Mouse (Mus musculus): Measurements from ENCODE around the gene AI467606. TPM values are rescaled to one million over a fixed set of nuclear protein-coding genes. Genes with fewer than 3 reads are reported as not detected.

The AI467606 gene
- total RNA-seq, 2 experiments from 2014 or later = 1.3 to 1.8 TPM

DNA sequence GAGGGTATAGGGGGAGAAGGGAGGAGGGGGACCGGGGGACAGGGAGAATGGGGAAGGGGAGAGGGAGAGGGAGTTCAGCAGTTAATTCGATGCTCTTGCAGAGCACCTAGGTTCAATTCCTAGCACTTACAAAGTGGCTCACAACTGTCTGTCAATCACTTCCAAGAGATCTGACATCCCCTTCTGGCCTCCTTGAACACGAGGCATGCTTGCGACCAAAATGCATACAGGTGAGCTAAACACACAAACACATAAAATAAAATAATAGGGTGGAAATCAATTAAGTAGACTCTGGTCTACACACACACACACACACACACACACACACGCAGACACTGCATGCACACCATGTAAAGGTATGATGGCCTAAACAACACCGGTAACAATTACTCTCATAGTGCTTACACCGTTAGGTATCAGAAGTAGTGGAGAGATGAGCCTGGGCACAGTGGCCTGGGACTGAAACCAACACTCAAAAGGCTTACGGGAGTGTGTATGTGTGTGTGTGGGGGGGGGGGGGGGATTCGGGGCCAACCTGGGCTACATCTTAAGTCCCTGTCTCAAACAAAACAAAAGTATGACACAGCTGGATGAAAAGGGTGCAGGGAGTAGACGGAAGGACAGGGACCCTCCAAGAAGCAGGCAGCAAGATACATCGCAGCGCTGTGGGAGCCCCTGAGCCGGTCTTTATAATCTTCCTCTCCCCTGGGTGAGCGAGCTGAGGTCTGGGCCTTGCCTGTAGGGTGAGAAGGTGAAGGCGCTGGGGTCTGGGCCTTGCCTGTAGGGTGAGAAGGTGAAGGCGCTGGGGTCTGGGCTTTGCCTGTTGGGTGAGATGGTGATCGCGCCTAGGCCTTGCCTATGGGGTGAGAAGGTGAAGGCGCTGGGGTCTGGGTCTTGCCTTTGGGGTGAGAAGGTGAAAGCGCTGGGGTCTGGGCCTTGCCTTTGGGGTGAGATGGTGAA, 725 bp upstream of the AI467606 start:
- no peak for DNase-seq (ENCODE audit: low spot score in 2 of 2)

DNA sequence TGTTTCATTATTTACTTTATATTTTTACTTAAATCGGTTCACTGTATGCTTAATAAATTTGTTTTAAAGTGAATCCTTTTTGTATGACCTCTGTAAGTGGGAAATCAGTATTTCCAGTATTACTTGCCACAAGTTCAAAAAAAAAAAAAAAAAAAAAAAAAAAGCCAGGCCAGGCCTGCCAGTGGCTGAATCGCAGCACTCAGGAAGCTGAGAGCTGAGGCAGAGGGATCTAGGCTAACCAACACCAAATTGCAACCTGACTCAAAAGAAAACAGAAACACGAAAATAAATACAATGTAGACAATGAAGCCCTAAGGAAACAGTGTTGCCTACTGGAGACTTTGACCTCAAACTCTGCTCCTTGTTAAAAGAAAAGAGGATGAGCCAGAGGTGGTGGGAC, 2.8 kb downstream of the AI467606 start:
- DNase-seq (ENCODE audit: low spot score in 2 of 2) = no peak

DNA sequence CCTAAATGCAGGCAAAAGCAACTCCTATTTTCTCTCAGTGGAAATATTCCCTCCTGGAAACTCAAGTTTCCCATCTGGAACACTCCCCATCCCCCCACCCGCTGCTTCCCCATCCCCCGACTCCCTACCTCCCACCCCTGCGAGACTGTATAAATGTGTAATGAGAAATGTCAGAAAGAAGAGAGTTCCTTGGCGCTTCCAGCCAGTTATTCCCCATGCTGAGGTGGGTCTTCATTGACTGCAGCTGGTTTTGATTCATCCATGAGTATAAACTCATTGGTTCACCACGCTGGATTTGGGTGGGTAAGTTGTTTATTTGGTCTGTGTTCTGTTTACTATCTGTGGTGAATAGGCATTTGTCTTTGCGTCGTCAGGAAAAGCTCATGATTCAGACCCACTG, 5.3 kb downstream of the AI467606 start:
- DNase-seq (ENCODE audit: low spot score in 2 of 2) = no peak

GRCm38 (mm10) chr7:127098521-127098920, 7.4 kb downstream of the AI467606 start:
- no peak for DNase-seq (ENCODE audit: low spot score in 2 of 2)

DNA sequence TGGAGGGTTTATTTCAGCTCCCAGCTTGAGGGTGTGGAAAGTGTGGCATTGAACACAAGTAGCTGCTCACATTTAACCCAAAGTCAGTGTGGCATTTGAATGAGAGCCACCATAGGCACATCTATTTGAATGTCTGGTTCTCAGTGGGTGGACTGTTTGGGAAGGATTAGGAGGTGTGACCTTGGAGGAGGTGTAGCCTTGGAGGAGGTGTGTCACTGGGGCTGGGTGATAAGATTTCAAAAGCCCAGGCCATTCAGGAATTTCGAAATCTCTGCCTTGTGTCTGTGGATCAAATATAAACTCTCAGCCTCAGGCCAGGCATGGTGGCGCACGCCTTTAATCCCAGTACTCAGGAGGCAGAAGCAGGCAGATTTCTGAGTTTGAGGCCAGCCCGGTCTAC, 7.8 kb downstream of the AI467606 start:
- no peak for DNase-seq (ENCODE audit: low spot score in 2 of 2)

- DNase-seq (ENCODE audit: low spot score in 2 of 2) = no peak
These were observed 8.4 kb downstream of the AI467606 start for GRCm38 (mm10) chr7:127099528-127099927.

- no peak for DNase-seq (ENCODE audit: low spot score in 2 of 2)
These were observed 10.4 kb downstream of the AI467606 start for GRCm38 (mm10) chr7:127101451-127102016.

- no peak for DNase-seq (ENCODE audit: low spot score in 2 of 2)
These were observed 11.0 kb downstream of the AI467606 start for GRCm38 (mm10) chr7:127102148-127102547.

DNA sequence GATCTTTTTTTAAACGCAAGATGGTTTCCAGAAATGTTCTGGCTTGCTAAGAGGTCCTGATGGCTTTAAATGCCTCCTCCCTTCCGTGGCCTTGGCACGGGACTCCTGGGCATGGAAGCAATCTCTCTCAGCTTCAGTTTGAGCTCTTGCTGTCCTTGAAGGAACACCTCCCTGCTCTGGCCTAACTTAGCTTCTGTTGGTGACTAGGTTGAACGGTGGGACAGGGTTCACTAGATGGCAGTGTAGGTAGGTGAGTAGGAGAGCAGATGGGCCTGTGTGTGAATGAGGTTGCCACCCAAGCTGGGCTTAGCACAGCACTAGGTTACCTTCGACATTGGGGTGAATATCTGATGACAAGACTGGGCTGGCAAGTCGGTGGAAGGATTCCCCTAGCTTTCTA, 12.8 kb downstream of the AI467606 start:
- no peak for DNase-seq (ENCODE audit: low spot score in 2 of 2)

- DNase-seq (ENCODE audit: low spot score in 2 of 2) = peak in 1 of 2 experiments; percentile 65
These were observed 13.6 kb downstream of the AI467606 start for GRCm38 (mm10) chr7:127104560-127105332.

- no peak for DNase-seq (ENCODE audit: low spot score in 2 of 2)
These were observed 14.4 kb downstream of the AI467606 start for GRCm38 (mm10) chr7:127105551-127105950.

DNA sequence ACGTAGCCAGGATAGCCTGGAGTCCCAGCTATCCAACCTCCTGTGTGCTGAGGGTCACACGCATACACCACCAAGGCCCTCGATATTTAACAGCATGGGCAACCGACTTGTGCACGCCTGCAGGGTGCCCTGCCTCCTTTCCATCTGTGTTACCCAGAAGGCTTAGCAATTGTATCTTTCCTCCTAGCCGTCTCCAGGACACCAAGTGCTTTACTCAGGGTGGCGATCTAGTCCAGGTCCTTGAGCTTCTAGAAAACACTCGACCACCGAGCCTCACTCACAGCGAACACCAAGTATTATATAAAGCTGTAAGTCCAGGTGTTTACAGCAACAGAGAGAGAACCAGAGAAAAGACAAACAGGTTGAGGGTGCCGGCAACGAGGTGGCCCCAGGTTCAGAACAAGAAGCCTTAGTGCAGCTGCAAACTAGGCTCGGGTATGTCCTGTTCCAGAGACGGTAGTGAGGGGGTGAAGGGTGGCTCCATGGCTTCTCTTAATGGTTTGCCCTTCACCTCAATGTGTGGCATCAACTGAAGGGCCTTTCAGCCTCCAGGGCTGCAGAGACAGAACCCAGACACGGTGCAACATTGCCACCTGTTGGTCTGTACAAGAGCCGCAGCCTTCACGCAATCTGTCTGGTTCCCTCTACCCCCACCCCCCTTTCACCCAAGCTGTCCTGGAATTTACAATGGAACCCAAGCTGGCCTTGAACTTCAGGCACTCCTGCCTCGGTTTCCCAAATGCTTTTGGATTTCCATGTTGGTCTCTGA, 19.3 kb downstream of the AI467606 start:
- DNase-seq (ENCODE audit: low spot score in 2 of 2) = peak in 1 of 2 experiments; percentile 71

GRCm38 (mm10) chr7:127111461-127111860, 20.3 kb downstream of the AI467606 start:
- DNase-seq (ENCODE audit: low spot score in 2 of 2) = no peak

GRCm38 (mm10) chr7:127112251-127112841, 21.2 kb downstream of the AI467606 start:
- DNase-seq (ENCODE audit: low spot score in 2 of 2) = no peak

DNA sequence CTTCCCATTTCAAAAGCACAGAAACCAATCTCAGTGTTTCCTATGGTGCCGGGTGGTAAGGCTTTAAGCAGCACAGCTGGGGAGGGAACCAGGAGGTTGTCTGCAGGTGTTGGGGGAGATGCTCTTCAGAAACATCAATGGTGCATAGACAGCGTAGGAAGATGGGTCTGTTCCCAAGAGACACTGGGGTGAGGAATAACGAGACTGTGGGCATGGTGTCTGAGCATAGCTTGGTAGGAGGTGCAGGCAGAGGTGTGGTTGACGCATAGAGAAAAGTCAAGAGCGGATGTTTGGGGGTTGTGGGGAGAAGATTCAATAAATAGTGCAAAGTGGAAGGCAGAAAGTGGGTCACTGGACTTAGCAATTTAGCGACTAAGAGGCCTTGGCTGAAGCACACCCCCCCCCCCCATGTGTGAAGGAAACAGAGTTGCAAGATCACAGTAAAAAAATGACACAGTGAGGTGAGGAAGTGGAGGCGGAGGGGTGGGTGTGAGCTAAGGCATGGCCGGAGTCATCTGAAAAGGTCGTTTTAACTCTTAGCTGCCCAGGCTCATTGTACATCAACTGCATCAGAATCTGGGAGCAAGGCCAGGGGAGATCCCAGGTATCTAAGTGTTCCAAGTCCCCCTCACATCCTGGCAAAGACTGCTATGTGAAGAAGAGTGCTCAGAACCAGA, 21.9 kb downstream of the AI467606 start:
- no peak for DNase-seq (ENCODE audit: low spot score in 2 of 2)

DNA sequence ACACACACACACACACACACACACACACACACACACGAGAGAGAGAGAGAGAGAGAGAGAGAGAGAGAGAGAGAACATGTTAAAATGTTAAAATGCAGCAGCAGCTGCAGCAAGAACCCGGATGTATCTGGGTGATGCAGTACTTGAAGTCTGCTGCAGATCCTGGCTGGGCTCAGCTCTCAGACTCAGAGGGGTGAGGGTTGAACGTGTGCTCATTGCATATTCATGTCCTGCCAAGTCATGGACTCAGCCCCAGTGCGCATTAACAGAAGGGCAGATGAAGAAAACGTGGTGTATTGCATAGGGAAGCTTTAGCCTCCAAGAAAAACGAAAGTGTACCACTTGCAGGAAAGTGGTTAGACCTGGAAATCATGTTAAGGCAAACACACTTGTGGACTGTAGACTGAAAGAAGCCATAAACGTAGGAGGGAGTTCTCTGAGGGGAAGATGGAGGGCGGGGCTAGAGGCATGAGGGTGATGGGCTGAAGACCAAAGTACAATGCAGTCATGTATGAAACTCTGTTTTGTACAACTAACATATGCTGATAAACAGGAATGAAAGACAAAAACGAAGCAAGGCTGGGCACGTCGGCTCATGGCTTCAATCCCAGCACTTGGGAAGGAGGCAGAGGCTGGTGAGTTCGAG, 22.6 kb downstream of the AI467606 start:
- no peak for DNase-seq (ENCODE audit: low spot score in 2 of 2)

- DNase-seq (ENCODE audit: low spot score in 2 of 2) = no peak
These were observed 23.8 kb downstream of the AI467606 start for GRCm38 (mm10) chr7:127114920-127115319.

DNA sequence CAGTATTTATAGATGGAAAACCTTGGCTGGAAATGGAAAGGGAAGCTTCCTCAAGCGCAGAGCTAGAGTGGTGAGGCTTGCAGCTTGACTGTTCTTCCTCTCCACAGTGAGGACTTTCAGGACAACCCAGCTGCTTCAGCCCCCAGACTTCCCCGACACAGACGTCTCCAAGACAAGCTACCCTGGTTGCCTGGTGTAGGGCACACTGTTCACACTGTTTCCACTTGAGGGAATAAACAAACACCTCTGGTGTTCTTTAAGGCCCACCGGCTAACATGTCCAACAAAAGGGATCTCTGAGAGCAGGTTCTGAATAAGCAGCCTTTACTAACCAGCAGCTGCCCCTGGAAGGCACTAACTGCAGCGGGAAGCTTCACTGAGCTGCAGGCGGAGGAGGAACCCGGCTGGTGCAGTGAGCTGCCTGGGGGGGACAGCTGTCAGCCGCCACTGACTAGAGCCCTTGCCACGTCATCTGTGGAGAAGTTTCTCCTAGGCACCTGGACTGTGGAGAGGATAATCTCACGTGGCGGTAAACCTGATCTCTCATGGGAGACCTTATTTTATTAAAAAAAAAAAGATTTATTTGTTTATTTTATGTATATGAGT, 25.3 kb downstream of the AI467606 start:
- no peak for DNase-seq (ENCODE audit: low spot score in 2 of 2)

DNA sequence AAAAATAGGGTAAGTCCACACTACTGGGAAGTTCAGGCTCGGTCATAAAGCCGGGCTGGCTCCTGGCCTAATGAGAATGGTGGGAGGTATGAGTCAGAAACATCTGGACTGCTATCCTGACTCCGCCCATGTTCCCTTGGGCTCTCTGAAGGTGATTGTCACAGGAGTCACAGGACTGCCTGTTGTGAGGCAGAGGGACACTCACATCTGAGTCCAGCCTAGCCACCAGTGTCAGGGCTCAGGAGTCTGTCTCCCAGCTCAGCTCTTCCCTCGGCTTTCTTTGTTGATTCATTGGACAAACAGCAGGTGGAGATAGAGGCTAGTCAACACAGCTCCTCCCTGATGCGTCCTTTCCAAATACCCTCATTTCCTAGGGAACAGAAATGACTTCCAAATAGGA, 26.8 kb downstream of the AI467606 start:
- no peak for DNase-seq (ENCODE audit: low spot score in 2 of 2)
